Mouse (Mus musculus): ENCODE results near the gene Methig1. TPM values are rescaled to one million over a fixed set of nuclear protein-coding genes. Genes with fewer than 3 reads are reported as not detected.

The Methig1 gene
- polyA plus RNA-seq, 1 experiment = not detected

GRCm38 (mm10) chr15:100414011-100414410 is 61.1 kb downstream of the Methig1 start:
- peaks cover 23% of the 10 kb centered on the region for H3K4me1 ChIP-seq (ENCODE audit: control insufficient read depth, insufficient read depth, insufficient read length, low read length)
- 34% methylated on average over 4 of the region's 4 CpGs for WGBS
- no peaks in the 10 kb centered on the region for H3K27me3 ChIP-seq (ENCODE audit: control insufficient read depth, insufficient read depth, low read length)
- H3K27ac ChIP-seq (ENCODE audit: insufficient read depth, low read depth, low read length) = peak overlapping the region; percentile 69
- no peak overlapping the region for H3K4me3 ChIP-seq (ENCODE audit: low read depth, low read length)
- no peak for TF ChIP-seq CTCF (IDR thresholded peaks at IDR 0.05; ENCODE audit: extremely low read depth, insufficient read length, insufficient replicate concordance, low read depth, low read length)
- no peak for TF ChIP-seq POLR2A (IDR thresholded peaks at IDR 0.05; ENCODE audit: low read depth, low read length)
- peaks cover 17% of the 10 kb centered on the region for H3K36me3 ChIP-seq (ENCODE audit: control insufficient read depth, insufficient read depth, low read length)

GRCm38 (mm10) chr15:100414942-100415341 is 62.0 kb downstream of the Methig1 start:
- Histone ChIP-seq H3K27ac (ENCODE audit: insufficient read depth, low read depth, low read length) (no peak overlapping the region), H3K27me3 (ENCODE audit: control insufficient read depth, insufficient read depth, low read length) (no peaks in the 10 kb centered on the region), H3K36me3 (ENCODE audit: control insufficient read depth, insufficient read depth, low read length) (peaks cover 10% of the 10 kb centered on the region), H3K4me3 (ENCODE audit: low read depth, low read length) (no peak overlapping the region), H3K4me1 (ENCODE audit: control insufficient read depth, insufficient read depth, insufficient read length, low read length) (peaks cover 29% of the 10 kb centered on the region)
- TF ChIP-seq POLR2A (IDR thresholded peaks at IDR 0.05; ENCODE audit: low read depth, low read length) = no peak
- TF ChIP-seq CTCF (IDR thresholded peaks at IDR 0.05; ENCODE audit: extremely low read depth, insufficient read length, insufficient replicate concordance, low read depth, low read length) = no peak
- 93% methylated on average over 13 of the region's 13 CpGs for WGBS

GRCm38 (mm10) chr15:100415684-100416083 is 62.7 kb downstream of the Methig1 start:
- H3K4me1 ChIP-seq (ENCODE audit: control insufficient read depth, insufficient read depth, insufficient read length, low read length) = peaks cover 27% of the 10 kb centered on the region
- H3K36me3 ChIP-seq (ENCODE audit: control insufficient read depth, insufficient read depth, low read length) = peaks cover 4% of the 10 kb centered on the region; the same call in 1 of the 2 replicates
- WGBS = 64% methylated on average over 8 of the region's 8 CpGs
- no peak overlapping the region for H3K27ac ChIP-seq (ENCODE audit: insufficient read depth, low read depth, low read length)
- no peak overlapping the region for H3K4me3 ChIP-seq (ENCODE audit: low read depth, low read length)
- TF ChIP-seq CTCF (IDR thresholded peaks at IDR 0.05; ENCODE audit: extremely low read depth, insufficient read length, insufficient replicate concordance, low read depth, low read length) = no peak
- TF ChIP-seq POLR2A (IDR thresholded peaks at IDR 0.05; ENCODE audit: low read depth, low read length) = peak; percentile 32; the same call in 1 of the 2 replicates
- no peaks in the 10 kb centered on the region for H3K27me3 ChIP-seq (ENCODE audit: control insufficient read depth, insufficient read depth, low read length)

GRCm38 (mm10) chr15:100417854-100418450 is 65.0 kb downstream of the Methig1 start:
- H3K36me3 ChIP-seq (ENCODE audit: control insufficient read depth, insufficient read depth, low read length) = 0 out of 2 replicates have a peak, but pooled peaks cover 4% of the 10 kb centered on the region
- TF ChIP-seq POLR2A (IDR thresholded peaks at IDR 0.05; ENCODE audit: low read depth, low read length) (no peak), CTCF (IDR thresholded peaks at IDR 0.05; ENCODE audit: extremely low read depth, insufficient read length, insufficient replicate concordance, low read depth, low read length) (no peak)
- H3K4me3 ChIP-seq (ENCODE audit: low read depth, low read length) = no peak overlapping the region
- H3K27me3 ChIP-seq (ENCODE audit: control insufficient read depth, insufficient read depth, low read length) = no peaks in the 10 kb centered on the region
- 83% methylated on average over 9 of the region's 9 CpGs for WGBS
- H3K4me1 ChIP-seq (ENCODE audit: control insufficient read depth, insufficient read depth, insufficient read length, low read length) = peaks cover 23% of the 10 kb centered on the region
- H3K27ac ChIP-seq (ENCODE audit: insufficient read depth, low read depth, low read length) = no peak overlapping the region

GRCm38 (mm10) chr15:100419311-100419710 is 66.4 kb downstream of the Methig1 start:
- Histone ChIP-seq H3K4me1 (ENCODE audit: control insufficient read depth, insufficient read depth, insufficient read length, low read length) (peaks cover 23% of the 10 kb centered on the region), H3K27me3 (ENCODE audit: control insufficient read depth, insufficient read depth, low read length) (no peaks in the 10 kb centered on the region), H3K27ac (ENCODE audit: insufficient read depth, low read depth, low read length) (peak overlapping the region; percentile 94; the same call in 1 of the 2 replicates), H3K4me3 (ENCODE audit: low read depth, low read length) (no peak overlapping the region), H3K36me3 (ENCODE audit: control insufficient read depth, insufficient read depth, low read length) (0 out of 2 replicates have a peak, but pooled peaks cover 4% of the 10 kb centered on the region)
- WGBS = 39% methylated on average over 8 of the region's 8 CpGs
- TF ChIP-seq CTCF (IDR thresholded peaks at IDR 0.05; ENCODE audit: extremely low read depth, insufficient read length, insufficient replicate concordance, low read depth, low read length) = no peak

- TF ChIP-seq CTCF (IDR thresholded peaks at IDR 0.05; ENCODE audit: extremely low read depth, insufficient read length, insufficient replicate concordance, low read depth, low read length) = no peak
- no peak for TF ChIP-seq POLR2A (IDR thresholded peaks at IDR 0.05; ENCODE audit: low read depth, low read length)
- WGBS = 18% methylated on average over 9 of the region's 9 CpGs
- Histone ChIP-seq H3K36me3 (ENCODE audit: control insufficient read depth, insufficient read depth, low read length) (0 out of 2 replicates have a peak, but pooled peaks cover 4% of the 10 kb centered on the region), H3K27ac (ENCODE audit: insufficient read depth, low read depth, low read length) (peak overlapping the region; percentile 94), H3K27me3 (ENCODE audit: control insufficient read depth, insufficient read depth, low read length) (no peaks in the 10 kb centered on the region), H3K4me3 (ENCODE audit: low read depth, low read length) (peak overlapping the region; percentile 19; the same call in 1 of the 2 replicates), H3K4me1 (ENCODE audit: control insufficient read depth, insufficient read depth, insufficient read length, low read length) (peaks cover 20% of the 10 kb centered on the region)
Observed at GRCm38 (mm10) chr15:100419901-100420745, 67.2 kb downstream of the Methig1 start.
